Comparison of ENCODE assay signal across 17 mouse cellular contexts in genomic region chr13:51588005-51588404, GRCm38 (mm10). TPM values are rescaled to one million over a fixed set of nuclear protein-coding genes. Genes with fewer than 3 reads are reported as not detected.
"Had no signal": no experiment of that assay in that cellular context is flagged by ENCODE, and none has a peak within 500 bp of the region (broad histone marks: within the 10 kb centered on the region; RNA-seq: fewer than 3 reads in every experiment).

No protein-coding gene starts in this region.

- H3K36me3 ChIP-seq: limb, embryonic 13.5 days; midbrain, embryonic 10.5 days; stomach, embryonic 15.5 days had no signal

- H3K27ac ChIP-seq: limb, embryonic 13.5 days; liver, embryonic 14.5 days; midbrain, embryonic 10.5 days; stomach, embryonic 15.5 days had no signal

- H3K27me3 ChIP-seq: limb, embryonic 13.5 days; stomach, embryonic 15.5 days had no signal

- DNase-seq: kidney, adult 8-10 months; kidney, postnatal 14 days; left cerebral cortex, postnatal 4 days; lung, adult 18-20 months; lung, postnatal 36 days; midbrain, embryonic 14.5 days; right cerebral cortex, postnatal 14 days; thymus, adult 2 months; thymus, postnatal 25 days had no signal

- H3K4me2 ChIP-seq: limb, embryonic 13.5 days; stomach, embryonic 15.5 days had no signal

- H3K9me3 ChIP-seq: stomach, embryonic 15.5 days had no signal

- H3K9ac ChIP-seq: limb, embryonic 13.5 days; liver, embryonic 14.5 days; stomach, embryonic 15.5 days had no signal

- H3K4me1 ChIP-seq: limb, embryonic 13.5 days; midbrain, embryonic 10.5 days; stomach, embryonic 15.5 days had no signal

- H3K4me3 ChIP-seq: limb, embryonic 13.5 days; midbrain, embryonic 10.5 days; myocyte; stomach, embryonic 15.5 days had no signal

RNA-seq across cellular contexts. Expression of gene Shc3, which starts 18.8 kb away (rescaled TPM):
- total RNA-seq: megakaryocyte, adult 5-6 weeks; neutrophil, adult 5-6 weeks had no signal
- polyA plus RNA-seq: liver, adult 2 months had no signal
